Mouse (Mus musculus): ENCODE data around the gene Smyd5. TPM values are rescaled to one million over a fixed set of nuclear protein-coding genes. Genes with fewer than 3 reads are reported as not detected.
A peak's percentile ranks its signal among the peaks of the same experiment; 100 is the strongest.

Gene Smyd5
- 10 to 100 TPM; 23.2 to 45.4 TPM for polyA plus RNA-seq (2017; shearing (Covaris generic))

GRCm38 (mm10) chr6:85431842-85432431, at the start of gene Smyd5:
Gene Smyd5, plus strand, starts transcription at chr6:85431989.
- ATAC-seq: peak; percentile 93

GRCm38 (mm10) chr6:85382791-85383190, 49.0 kb upstream of the Smyd5 start:
- ATAC-seq: no peak

GRCm38 (mm10) chr6:85388608-85389007, 43.2 kb upstream of the Smyd5 start:
- no peak for ATAC-seq

- ATAC-seq: peak; percentile 60
Measured at GRCm38 (mm10) chr6:85391803-85392202, 40.0 kb upstream of the Smyd5 start.

- ATAC-seq: no peak
Measured at GRCm38 (mm10) chr6:85395360-85395759, 36.4 kb upstream of the Smyd5 start.

GRCm38 (mm10) chr6:85397165-85397564, 34.6 kb upstream of the Smyd5 start:
- no peak for ATAC-seq

GRCm38 (mm10) chr6:85399715-85400114, 32.1 kb upstream of the Smyd5 start:
- ATAC-seq: no peak

- ATAC-seq: no peak
Measured at GRCm38 (mm10) chr6:85402613-85403012, 29.2 kb upstream of the Smyd5 start.

GRCm38 (mm10) chr6:85403039-85403438, 28.8 kb upstream of the Smyd5 start:
- ATAC-seq: no peak

- ATAC-seq: no peak
Measured at GRCm38 (mm10) chr6:85409003-85409402, 22.8 kb upstream of the Smyd5 start.

- peak; percentile 47 for ATAC-seq
Measured at GRCm38 (mm10) chr6:85410771-85411273, 21.0 kb upstream of the Smyd5 start.

- no peak for ATAC-seq
Measured at GRCm38 (mm10) chr6:85415829-85416228, 16.0 kb upstream of the Smyd5 start.

- no peak for ATAC-seq
Measured at GRCm38 (mm10) chr6:85419150-85419549, 12.6 kb upstream of the Smyd5 start.

- no peak for ATAC-seq
Measured at GRCm38 (mm10) chr6:85423836-85424379, 7.9 kb upstream of the Smyd5 start, which contains the start of gene Noto. Gene Noto, plus strand, starts transcription at chr6:85423886.

GRCm38 (mm10) chr6:85431274-85431841, 431 bp upstream of the Smyd5 start:
- ATAC-seq: no peak

- no peak for ATAC-seq
Measured at GRCm38 (mm10) chr6:85433865-85434264, 2.1 kb downstream of the Smyd5 start.

GRCm38 (mm10) chr6:85436204-85436603, 4.4 kb downstream of the Smyd5 start:
- no peak for ATAC-seq

GRCm38 (mm10) chr6:85436631-85437030, 4.8 kb downstream of the Smyd5 start:
- no peak for ATAC-seq

GRCm38 (mm10) chr6:85441142-85441541, 9.4 kb downstream of the Smyd5 start:
- no peak for ATAC-seq

- ATAC-seq: no peak
Measured at GRCm38 (mm10) chr6:85443488-85444233, 11.9 kb downstream of the Smyd5 start.

GRCm38 (mm10) chr6:85444266-85444965, 12.6 kb downstream of the Smyd5 start:
- no peak for ATAC-seq

GRCm38 (mm10) chr6:85445286-85445685, 13.5 kb downstream of the Smyd5 start:
- ATAC-seq: no peak

GRCm38 (mm10) chr6:85447351-85447750, 15.6 kb downstream of the Smyd5 start:
- ATAC-seq: no peak

All from CD4-positive, CD25-positive, alpha-beta regulatory T cell, adult 4 months (primary cell).